Comparison of ENCODE assay signal across 7 mouse cellular contexts in the genomic region with DNA sequence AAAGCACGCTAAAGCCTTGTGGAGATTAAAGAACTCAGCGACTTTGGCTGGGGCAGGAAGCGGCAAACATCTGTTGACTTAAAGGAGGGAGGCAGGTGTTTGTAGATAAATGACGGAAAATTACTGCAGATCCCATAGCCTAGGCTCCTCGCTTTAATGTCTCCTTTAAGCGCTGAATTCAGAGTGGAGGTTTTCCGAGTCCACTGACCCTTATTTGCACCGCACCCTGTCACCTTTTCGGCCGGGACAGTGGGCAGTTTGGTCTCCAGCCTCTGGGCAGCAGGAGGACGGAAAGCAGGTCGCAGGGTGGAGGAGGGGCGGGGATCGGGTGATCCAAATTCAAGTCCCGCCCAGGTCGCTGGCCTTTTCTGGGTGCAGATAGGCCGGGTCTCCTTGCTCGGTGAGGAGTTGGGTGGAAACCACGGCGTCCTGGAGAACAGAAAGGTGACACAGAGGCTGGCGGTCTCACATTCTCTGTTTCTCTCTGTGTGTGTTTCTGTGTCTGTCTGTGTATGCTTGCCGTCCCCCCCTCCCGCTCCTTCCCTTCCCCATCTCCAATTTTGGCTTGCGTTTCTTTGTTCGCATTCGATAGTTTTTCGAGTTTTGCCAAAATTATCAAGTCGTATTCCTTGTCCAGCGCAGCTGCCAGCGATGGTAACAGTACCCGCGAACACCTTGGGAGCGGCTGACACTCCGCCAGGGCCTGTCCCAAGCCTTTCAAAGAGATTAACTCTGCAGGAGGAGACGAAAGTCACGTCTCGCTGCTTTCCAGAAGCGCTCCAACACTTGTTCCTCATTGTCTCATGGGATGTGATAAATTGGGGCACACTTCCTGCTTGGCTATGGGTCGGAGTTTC. TPM values are rescaled to one million over a fixed set of nuclear protein-coding genes. Genes with fewer than 3 reads are reported as not detected.
DNase-seq lines count a peak whose midpoint lies in the region; ATAC-seq and TF ChIP-seq lines count a peak whose summit lies in the region.

No protein-coding gene starts in this region.

- peak; percentile 73 for TF ChIP-seq POLR2A in bone marrow, adult 2 months (IDR thresholded peaks at IDR 0.05; ENCODE audit: borderline replicate concordance, control insufficient read depth, low read depth, low read length)

- peak overlapping the region; percentile 98 for H3K27ac ChIP-seq in bone marrow, adult 2 months (ENCODE audit: control insufficient read depth, insufficient read depth, low read depth, low read length, poor library complexity)
- H3K27ac ChIP-seq in embryonic facial prominence, embryonic 15.5 days (replicated peaks), result no peak overlapping the region
- H3K27ac ChIP-seq in heart, embryonic 14.5 days (replicated peaks in 1 of 2; ENCODE audit: control insufficient read depth in 1 of 2, insufficient read depth in 1 of 2, low read depth in 2 of 2, low read length in 2 of 2), result no peak overlapping the region
- no peak overlapping the region for H3K27ac ChIP-seq in kidney, postnatal 0 days

- H3K9me3 ChIP-seq in G1E (replicated peaks), result no peaks in the 10 kb centered on the region
- H3K9me3 ChIP-seq in embryonic facial prominence, embryonic 15.5 days (replicated peaks), result no peaks in the 10 kb centered on the region
- peaks cover 7% of the 10 kb centered on the region for H3K9me3 ChIP-seq in heart, embryonic 14.5 days (ENCODE audit: control insufficient read depth, low read length)
- no peaks in the 10 kb centered on the region; the same call in 1 of the 2 replicates for H3K9me3 ChIP-seq in kidney, postnatal 0 days (replicated peaks; ENCODE audit: low read length)

- H3K36me3 ChIP-seq in G1E (replicated peaks), result no peaks in the 10 kb centered on the region
- H3K36me3 ChIP-seq in embryonic facial prominence, embryonic 15.5 days, result no peaks in the 10 kb centered on the region
- H3K36me3 ChIP-seq in heart, embryonic 14.5 days (ENCODE audit: control insufficient read depth, insufficient read depth, low read length), result no peaks in the 10 kb centered on the region
- H3K36me3 ChIP-seq in kidney, postnatal 0 days (ENCODE audit: insufficient read depth, low read length), result no peaks in the 10 kb centered on the region

- peak; percentile 60 for DNase-seq in G1E (ENCODE audit: low spot score)
- DNase-seq in kidney, postnatal 0 days (ENCODE audit: low spot score), result peak; percentile 37
- peak; percentile 65 to 68 for DNase-seq in lung, postnatal 4 days
- DNase-seq in retina, postnatal 1 day, result peak; percentile 55

- WGBS in bone marrow, adult 2 months, result 1% methylated on average over 39 of the region's 39 CpGs
- WGBS in embryonic facial prominence, embryonic 15.5 days, result 1% methylated on average over 39 of the region's 39 CpGs
- under 1% methylated on average over 39 of the region's 39 CpGs for WGBS in heart, embryonic 14.5 days
- WGBS in kidney, postnatal 0 days, result under 1% methylated on average over 39 of the region's 39 CpGs

- ATAC-seq in G1E (ENCODE audit: extremely low read depth, insufficient number of reproducible peaks, low FRiP score, poor library complexity, severe bottlenecking), result peak; percentile 22; the same call in 1 of the 2 replicates
- peak; percentile 57; the same call in 1 of the 2 replicates for ATAC-seq in embryonic facial prominence, embryonic 15.5 days (ENCODE audit: insufficient number of reproducible peaks, low FRiP score, low TSS enrichment, low read depth)
- peak; percentile 34; the same call in 1 of the 2 replicates for ATAC-seq in heart, embryonic 14.5 days (ENCODE audit: insufficient number of reproducible peaks, insufficient read depth, low FRiP score, low read depth)
- no peak for ATAC-seq in kidney, postnatal 0 days (replicated peaks; ENCODE audit: low FRiP score, low read depth)

- H3K4me1 ChIP-seq in G1E (ENCODE audit: insufficient read depth, low read depth, low read length), result peaks cover 50% of the 10 kb centered on the region
- no peaks in the 10 kb centered on the region for H3K4me1 ChIP-seq in bone marrow, adult 2 months (ENCODE audit: control insufficient read depth, insufficient read depth, low read length)
- H3K4me1 ChIP-seq in embryonic facial prominence, embryonic 15.5 days, result peaks cover 14% of the 10 kb centered on the region
- H3K4me1 ChIP-seq in heart, embryonic 14.5 days (ENCODE audit: control insufficient read depth in 2 of 2, insufficient read depth in 2 of 2, low read length in 2 of 2), result peaks cover 8 to 14% of the 10 kb centered on the region in 2 experiments; a peak in 3 of 4 replicates
- peaks cover 5% of the 10 kb centered on the region; the same call in 1 of the 2 replicates for H3K4me1 ChIP-seq in kidney, postnatal 0 days (replicated peaks; ENCODE audit: insufficient read depth, low read length)

- H3K27me3 ChIP-seq in G1E (ENCODE audit: insufficient read depth, low read length), result no peaks in the 10 kb centered on the region
- H3K27me3 ChIP-seq in embryonic facial prominence, embryonic 15.5 days, result peaks cover 40% of the 10 kb centered on the region
- H3K27me3 ChIP-seq in heart, embryonic 14.5 days (ENCODE audit: control insufficient read depth, insufficient read depth, low read length), result peaks cover 10% of the 10 kb centered on the region; the same call in 1 of the 2 replicates
- peaks cover 10% of the 10 kb centered on the region; the same call in 1 of the 2 replicates for H3K27me3 ChIP-seq in kidney, postnatal 0 days (ENCODE audit: insufficient read depth, low read length)

- H3K9ac ChIP-seq in embryonic facial prominence, embryonic 15.5 days, result no peak overlapping the region
- peak overlapping the region; percentile 73 for H3K9ac ChIP-seq in heart, embryonic 14.5 days (ENCODE audit: low read length)
- H3K9ac ChIP-seq in kidney, postnatal 0 days (ENCODE audit: low read depth, low read length), result peak overlapping the region; percentile 49

- peak overlapping the region; percentile 69 for H3K4me3 ChIP-seq in G1E (ENCODE audit: low read depth, low read length)
- peak overlapping the region; percentile 73 for H3K4me3 ChIP-seq in bone marrow, adult 2 months (replicated peaks; ENCODE audit: control insufficient read depth, low read depth, low read length)
- H3K4me3 ChIP-seq in embryonic facial prominence, embryonic 15.5 days (replicated peaks), result peak overlapping the region; percentile 46
- peak overlapping the region; percentile 60 to 80 for H3K4me3 ChIP-seq in heart, embryonic 14.5 days (ENCODE audit: control insufficient read depth in 1 of 2, insufficient read depth in 1 of 2, low read depth in 1 of 2, low read length in 2 of 2)
- H3K4me3 ChIP-seq in kidney, postnatal 0 days (replicated peaks; ENCODE audit: low read depth, low read length), result peak overlapping the region; percentile 48

- H3K4me2 ChIP-seq in embryonic facial prominence, embryonic 15.5 days (replicated peaks), result peak overlapping the region; percentile 78
- H3K4me2 ChIP-seq in heart, embryonic 14.5 days (ENCODE audit: low read length), result peak overlapping the region; percentile 97
- peak overlapping the region; percentile 91 for H3K4me2 ChIP-seq in kidney, postnatal 0 days (ENCODE audit: low read length)

- TF ChIP-seq CTCF in G1E (IDR thresholded peaks at IDR 0.05; ENCODE audit: low read depth, low read length), result no peak
- TF ChIP-seq CTCF in bone marrow, adult 2 months (IDR thresholded peaks at IDR 0.05; ENCODE audit: control insufficient read depth, insufficient read depth, low read length), result no peak
- no peak for TF ChIP-seq CTCF in kidney, postnatal 0 days (IDR thresholded peaks at IDR 0.05; ENCODE audit: low read depth)

RNA-seq across cellular contexts. Expression of a gene that starts 11.9 kb away (rescaled TPM):
- total RNA-seq in G1E (2014; fragmentation: Nextera tagmentation) (283 and 301 TPM in 2 replicates), G1E (2017) (210 and 238 TPM in 2 replicates)
- polyA plus RNA-seq in G1E (2012), result 29.9 and 32.6 TPM in 2 replicates
- 108 and 131 TPM in 2 replicates for polyA plus RNA-seq in bone marrow, adult 2 months (2011; ENCODE audit: insufficient read depth, insufficient read length, low replicate concordance, missing spikeins)
- 25.0 and 26.4 TPM in 2 replicates for polyA plus RNA-seq in embryonic facial prominence, embryonic 15.5 days (2015; fragmentation: Nextera tagmentation; extraction: Ambion mirVana)
- 18.1 and 19.9 TPM in 2 replicates for polyA plus RNA-seq in heart, embryonic 14.5 days (2014; fragmentation: Nextera tagmentation; extraction: Ambion mirVana)
- polyA plus RNA-seq in kidney, postnatal 0 days (2015; fragmentation: Nextera tagmentation; extraction: Ambion mirVana), result 23.7 and 25.0 TPM in 2 replicates
